Mouse (Mus musculus) heart, embryonic 14.5 days (tissue): Measurements from ENCODE around the gene Wnt9b. TPM values are rescaled to one million over a fixed set of nuclear protein-coding genes. Genes with fewer than 3 reads are reported as not detected.
A peak's percentile ranks its signal among the peaks of the same experiment; 100 is the strongest.

Experiments
- ATAC-seq: fragments of 200-750 bp; cut with Nextera tagmentation; 2 replicates; pipeline ENCODE4 v1.8.0; 2017; ENCODE audit warnings: low read depth, moderate TSS enrichment; ENCODE audit not compliant: insufficient number of reproducible peaks, insufficient read depth, low FRiP score
- H3K27ac ChIP-seq, 2 experiments: fragments of 200-500 bp in 1 of 2; fragments of 300-500 bp in 1 of 2; sonication (generic) in 1 of 2; replicated peaks in 1 of 2; 2 replicates each; pipeline ENCODE4 v1.5.1; 2012 to 2014; ENCODE audit warnings: low read depth in 2 of 2, low read length in 2 of 2, control low read depth in 1 of 2, mild to moderate bottlenecking in 1 of 2, mixed read lengths in 1 of 2; ENCODE audit not compliant: control insufficient read depth in 1 of 2, insufficient read depth in 1 of 2
- H3K27me3 ChIP-seq: fragments of 300-500 bp; sonication (generic); 2 replicates; pipeline ENCODE4 v1.6.1; 2014; ENCODE audit warnings: mild to moderate bottlenecking, low read length, control low read depth; ENCODE audit not compliant: control insufficient read depth, insufficient read depth
- H3K36me3 ChIP-seq: fragments of 300-500 bp; sonication (generic); 2 replicates; pipeline ENCODE4 v1.6.1; 2014; ENCODE audit warnings: mild to moderate bottlenecking, control low read depth, low read length, mixed read lengths; ENCODE audit not compliant: control insufficient read depth, insufficient read depth
- H3K4me1 ChIP-seq, 2 experiments: fragments of 200-500 bp in 1 of 2; fragments of 300-500 bp in 1 of 2; sonication (generic) in 1 of 2; 2 replicates each; pipeline ENCODE4 v1.6.1; 2012 to 2014; ENCODE audit warnings: low read length in 2 of 2, control low read depth in 1 of 2, mixed read lengths in 1 of 2; ENCODE audit not compliant: control insufficient read depth in 2 of 2, insufficient read depth in 2 of 2
- H3K4me2 ChIP-seq: fragments of 300-500 bp; sonication (generic); 2 replicates; pipeline ENCODE4 v1.6.1; 2014; ENCODE audit warnings: mild to moderate bottlenecking, low read length
- H3K4me3 ChIP-seq, 2 experiments: fragments of 200-500 bp in 1 of 2; fragments of 300-500 bp in 1 of 2; sonication (generic) in 1 of 2; 2 replicates each; pipeline ENCODE4 v1.5.1; 2012 to 2014; ENCODE audit warnings: low read length in 2 of 2, mild to moderate bottlenecking in 2 of 2, control low read depth in 1 of 2, low read depth in 1 of 2, moderate library complexity in 1 of 2; ENCODE audit not compliant: control insufficient read depth in 1 of 2, insufficient read depth in 1 of 2
- H3K9ac ChIP-seq: fragments of 300-500 bp; sonication (generic); 2 replicates; pipeline ENCODE4 v1.6.1; 2014; ENCODE audit warnings: mild to moderate bottlenecking, low read length
- H3K9me3 ChIP-seq: fragments of 300-500 bp; sonication (generic); 2 replicates; pipeline ENCODE4 v1.6.1; 2016; ENCODE audit warnings: low read length, control low read depth; ENCODE audit not compliant: control insufficient read depth
- WGBS: fragments of 180-500 bp; shearing (Covaris S2); extraction: QIAGEN DNeasy Blood & Tissue Kit; methylation state at CpG from one replicate; pipeline ENCODE4 v1.1.7; 2014; 5-methylcytosine and 5-hydroxymethylcytosine counted together
- polyA plus RNA-seq: library from polyadenylated mRNA; unstranded; fragments of >200 nt; fragmentation: Nextera tagmentation; extraction: Ambion mirVana; gene quantifications from 2 replicates; pipeline ENCODE4 v1.2.1, GENCODE M21; 2014

Gene Wnt9b
- polyA plus RNA-seq, 1 experiment from 2014 or later: 0.45 TPM

GRCm38 (mm10) chr11:103693241-103693640, 56.4 kb downstream of the Wnt9b start:
- no peak overlapping the region for H3K9ac ChIP-seq
- no peaks in the 10 kb centered on the region for H3K27me3 ChIP-seq
- H3K4me2 ChIP-seq: no peak overlapping the region
- no peak overlapping the region for H3K4me3 ChIP-seq
- WGBS: 26% methylated on average over 1 of the region's 1 CpGs
- H3K9me3 ChIP-seq: no peaks in the 10 kb centered on the region
- H3K4me1 ChIP-seq: peaks cover 21 to 38% of the 10 kb centered on the region in 2 experiments
- peaks cover 14% of the 10 kb centered on the region for H3K36me3 ChIP-seq
- ATAC-seq: no peak
- H3K27ac ChIP-seq: no peak overlapping the region

GRCm38 (mm10) chr11:103691036-103691435, 58.6 kb downstream of the Wnt9b start:
- Histone ChIP-seq H3K4me1 (peaks cover 24 to 53% of the 10 kb centered on the region in 2 experiments), H3K9ac (no peak overlapping the region), H3K36me3 (peaks cover 32% of the 10 kb centered on the region), H3K27ac (no peak overlapping the region), H3K4me2 (no peak overlapping the region), H3K9me3 (no peaks in the 10 kb centered on the region), H3K4me3 (no peak overlapping the region), H3K27me3 (no peaks in the 10 kb centered on the region)
- WGBS: 26% methylated on average over 1 of the region's 1 CpGs
- ATAC-seq: no peak

GRCm38 (mm10) chr11:103688980-103689378, 60.6 kb downstream of the Wnt9b start:
- peak overlapping the region; percentile 7 to 82 for H3K27ac ChIP-seq
- H3K9me3 ChIP-seq: no peaks in the 10 kb centered on the region
- H3K4me2 ChIP-seq: 0 out of 2 replicates have a peak overlapping the region, but pooled peaks have one; percentile 37
- no peak overlapping the region for H3K4me3 ChIP-seq
- H3K9ac ChIP-seq: no peak overlapping the region
- ATAC-seq: peak; percentile 28; the same call in 1 of the 2 replicates
- H3K4me1 ChIP-seq: peaks cover 24 to 58% of the 10 kb centered on the region in 2 experiments
- peaks cover 46% of the 10 kb centered on the region for H3K36me3 ChIP-seq
- no peaks in the 10 kb centered on the region for H3K27me3 ChIP-seq
- 21% methylated on average over 3 of the region's 3 CpGs for WGBS

GRCm38 (mm10) chr11:103688271-103688979, 61.2 kb downstream of the Wnt9b start:
- peak overlapping the region; percentile 72 to 82 for H3K27ac ChIP-seq
- no peaks in the 10 kb centered on the region for H3K9me3 ChIP-seq
- H3K4me1 ChIP-seq: peaks cover 29 to 62% of the 10 kb centered on the region in 2 experiments
- H3K4me2 ChIP-seq: peak overlapping the region; percentile 37
- H3K9ac ChIP-seq: peak overlapping the region; percentile 50; the same call in 1 of the 2 replicates
- no peaks in the 10 kb centered on the region for H3K27me3 ChIP-seq
- 11% methylated on average over 6 of the region's 6 CpGs for WGBS
- no peak overlapping the region for H3K4me3 ChIP-seq
- H3K36me3 ChIP-seq: peaks cover 51% of the 10 kb centered on the region
- ATAC-seq: no peak

- peak overlapping the region in 1 of 2 experiments; percentile 27; a peak in 1 of 4 replicates for H3K27ac ChIP-seq
- 59% methylated on average over 6 of the region's 6 CpGs for WGBS
- H3K9me3 ChIP-seq: no peaks in the 10 kb centered on the region
- H3K27me3 ChIP-seq: no peaks in the 10 kb centered on the region
- 0 out of 2 replicates have a peak, but pooled peaks have one; percentile 14 for ATAC-seq
- peaks cover 30 to 62% of the 10 kb centered on the region in 2 experiments for H3K4me1 ChIP-seq
- no peak overlapping the region for H3K4me3 ChIP-seq
- peaks cover 68% of the 10 kb centered on the region for H3K36me3 ChIP-seq
- H3K4me2 ChIP-seq: no peak overlapping the region
- H3K9ac ChIP-seq: no peak overlapping the region
Observed at GRCm38 (mm10) chr11:103686706-103687105, 62.9 kb downstream of the Wnt9b start.

- H3K36me3 ChIP-seq: peaks cover 79% of the 10 kb centered on the region
- H3K4me3 ChIP-seq: no peak overlapping the region
- no peak overlapping the region for H3K9ac ChIP-seq
- no peak overlapping the region for H3K4me2 ChIP-seq
- H3K4me1 ChIP-seq: peaks cover 23 to 49% of the 10 kb centered on the region in 2 experiments
- no peak for ATAC-seq
- 0 out of 4 replicates have a peak overlapping the region, but pooled peaks of 1 of the 2 experiments have one; percentile 26 for H3K27ac ChIP-seq
- H3K9me3 ChIP-seq: no peaks in the 10 kb centered on the region
- 72% methylated on average over 7 of the region's 7 CpGs for WGBS
- no peaks in the 10 kb centered on the region for H3K27me3 ChIP-seq
Observed at GRCm38 (mm10) chr11:103685261-103685736, 64.3 kb downstream of the Wnt9b start.

- Histone ChIP-seq H3K9ac (no peak overlapping the region), H3K9me3 (no peaks in the 10 kb centered on the region), H3K27me3 (no peaks in the 10 kb centered on the region), H3K36me3 (peaks cover 94% of the 10 kb centered on the region), H3K4me2 (no peak overlapping the region), H3K4me3 (no peak overlapping the region), H3K27ac (peak overlapping the region; percentile 64 to 69), H3K4me1 (peaks cover 15 to 34% of the 10 kb centered on the region in 2 experiments)
- 61% methylated on average over 11 of the region's 11 CpGs for WGBS
- no peak for ATAC-seq
Observed at GRCm38 (mm10) chr11:103683667-103684334, 65.8 kb downstream of the Wnt9b start.
